Mouse (Mus musculus) gastrocnemius, postnatal 4 days (tissue): ENCODE results near the gene Slc15a1. TPM values are rescaled to one million over a fixed set of nuclear protein-coding genes. Genes with fewer than 3 reads are reported as not detected.
"Not testable (repeated sequence)": the region's sequence is repeated elsewhere in the genome, so short reads cannot be mapped to it uniquely, and the experiment has no call there.

ENCODE experiments used
- DNase-seq, 2 experiments: peaks; one replicate each; pipeline ENCODE4 v3.0.0; 2021 to 2022; ENCODE audit warnings: low spot score in 2 of 2, mixed read lengths in 2 of 2
- total RNA-seq, 2 experiments: library from RNA; stranded (reverse); gene quantifications; 2 replicates each; pipeline ENCODE4 v1.2.3; 2021

Slc15a1 gene
- total RNA-seq, 2 experiments from 2014 or later: not detected

DNA sequence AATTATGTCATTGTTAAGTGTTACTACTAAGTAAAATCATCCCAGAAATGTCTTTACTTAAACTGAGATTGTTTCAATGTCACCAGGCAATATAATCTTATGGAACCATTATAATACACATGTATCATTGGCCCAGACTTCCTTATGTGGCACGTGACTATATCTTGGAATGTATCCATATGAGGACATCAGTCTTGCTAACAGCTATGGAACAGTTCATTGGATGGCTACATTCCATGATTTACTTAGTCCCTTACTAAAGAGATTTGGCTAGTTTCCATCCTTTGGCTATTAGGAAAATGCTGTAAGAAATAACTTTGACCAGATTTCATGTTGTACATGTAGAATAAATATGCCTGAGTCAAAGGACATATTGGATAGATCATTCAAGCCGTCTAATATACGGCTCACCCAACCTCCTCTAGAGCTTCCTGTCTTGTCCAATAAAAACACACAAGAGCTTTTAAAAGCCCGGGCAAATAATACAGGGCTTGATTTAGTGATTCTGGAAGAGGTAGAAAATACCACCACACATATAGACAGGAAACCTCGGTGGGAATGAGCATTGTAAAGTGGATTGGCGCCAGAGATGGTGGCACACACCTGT, 90.3 kb downstream of the Slc15a1 start:
- DNase-seq: no peak

DNA sequence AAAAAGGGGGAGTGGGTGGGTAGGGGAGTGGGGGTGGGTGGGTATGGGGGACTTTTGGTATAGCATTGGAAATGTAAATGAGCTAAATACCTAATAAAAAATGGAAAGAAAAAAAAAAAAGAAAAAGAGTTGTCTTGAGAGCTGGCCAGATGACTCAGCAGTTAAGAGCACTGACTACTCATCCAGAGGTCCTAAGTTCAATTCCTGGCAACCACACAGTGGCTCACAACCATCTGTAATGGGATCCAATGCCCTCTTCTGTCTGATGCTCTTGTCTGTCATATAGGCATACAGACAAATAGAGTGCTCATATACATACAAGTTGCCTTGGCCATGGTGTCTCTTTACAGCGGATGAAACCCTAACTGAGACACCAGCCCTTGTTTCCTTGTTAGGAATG, 91.3 kb downstream of the Slc15a1 start:
- DNase-seq: not testable (repeated sequence)

Other genes with a start within 250 kb of the Slc15a1 start
- 10 to 100 TPM; 57.8 to 61.6 TPM for gene Stk24, start 125.2 kb downstream of the Slc15a1 start, total RNA-seq